Comparison of ENCODE assay signal across 8 mouse cellular contexts in the genomic region with DNA sequence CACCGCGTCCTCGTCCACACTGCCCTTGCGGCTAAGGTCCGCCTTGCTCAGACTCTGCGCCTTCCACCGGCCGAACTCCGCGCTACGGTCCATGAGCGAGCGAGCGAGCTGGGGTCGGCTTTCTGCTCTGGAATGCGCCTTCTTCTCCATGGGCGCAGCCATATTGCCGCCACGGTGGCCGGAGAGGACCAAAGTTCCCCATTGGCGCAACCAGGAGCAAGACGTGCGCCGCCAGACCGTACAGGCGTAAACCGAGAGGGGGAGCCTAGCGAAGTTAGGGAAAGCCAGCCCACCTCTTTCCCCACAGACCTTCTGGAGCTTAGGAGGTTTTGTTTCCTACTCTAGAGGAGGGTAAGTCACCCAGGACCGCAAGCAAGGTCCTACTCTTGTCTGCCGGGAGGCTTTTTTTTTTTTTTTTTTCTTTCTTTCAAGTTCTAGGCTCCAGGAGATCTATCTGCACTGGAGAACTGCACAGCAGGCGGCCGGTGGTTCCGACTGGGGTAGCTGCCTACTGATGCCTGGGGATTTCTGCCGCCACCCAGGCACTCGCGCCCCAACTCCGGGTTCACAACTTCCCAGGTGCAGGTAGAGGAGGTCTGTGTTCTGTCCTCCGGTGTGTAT. TPM values are rescaled to one million over a fixed set of nuclear protein-coding genes. Genes with fewer than 3 reads are reported as not detected.
DNase-seq lines count a peak whose midpoint lies in the region; ATAC-seq and TF ChIP-seq lines count a peak whose summit lies in the region.

A gene (minus strand): TSS at position 171 of the 621 bp plus-strand sequence.

- under 1% methylated on average over 38 of the region's 38 CpGs for WGBS in forebrain, embryonic 11.5 days
- WGBS in heart, embryonic 16.5 days, result under 1% methylated on average over 37 of the region's 38 CpGs
- WGBS in liver, embryonic 15.5 days (ENCODE audit: insufficient replicate concordance), result under 1% methylated on average over 38 of the region's 38 CpGs
- under 1% methylated on average over 38 of the region's 38 CpGs for WGBS in neural tube, embryonic 12.5 days

- peak; percentile 85 for TF ChIP-seq POLR2A in CH12.LX (IDR thresholded peaks at IDR 0.05; ENCODE audit: low read depth, low read length)

- H3K27ac ChIP-seq in CH12.LX (ENCODE audit: insufficient read depth, low read depth), result peak within 1 kb of the TSS; percentile 89
- H3K27ac ChIP-seq in forebrain, embryonic 11.5 days (ENCODE audit: low read depth, low read length), result peak within 1 kb of the TSS; percentile 91
- peak within 1 kb of the TSS; percentile 95 for H3K27ac ChIP-seq in heart, embryonic 16.5 days (ENCODE audit: low read length)
- H3K27ac ChIP-seq in liver, embryonic 15.5 days (replicated peaks), result peak within 1 kb of the TSS; percentile 76
- H3K27ac ChIP-seq in neural tube, embryonic 12.5 days, result peak within 1 kb of the TSS; percentile 73

- H3K9me3 ChIP-seq in CH12.LX (replicated peaks; ENCODE audit: low read length), result no peaks in the 10 kb centered on the region
- no peaks in the 10 kb centered on the region for H3K9me3 ChIP-seq in forebrain, embryonic 11.5 days (ENCODE audit: control insufficient read depth, low read length)
- no peaks in the 10 kb centered on the region for H3K9me3 ChIP-seq in heart, embryonic 16.5 days (replicated peaks; ENCODE audit: control insufficient read depth, low read length)
- no peaks in the 10 kb centered on the region for H3K9me3 ChIP-seq in liver, embryonic 15.5 days (replicated peaks)
- no peaks in the 10 kb centered on the region for H3K9me3 ChIP-seq in neural tube, embryonic 12.5 days

- TF ChIP-seq CTCF in CH12.LX (conservative IDR thresholded peaks at IDR 0.05 in 1 of 2, IDR thresholded peaks at IDR 0.05 in 1 of 2; ENCODE audit: low read depth in 2 of 2, low read length in 2 of 2), result peak in 1 of 2 experiments; percentile 70; a peak in 2 of 4 replicates

- no peaks in the 10 kb centered on the region for H3K79me2 ChIP-seq in CH12.LX (replicated peaks; ENCODE audit: control insufficient read depth, extremely low read depth, insufficient read depth, poor library complexity, severe bottlenecking)

- peak; percentile 96 for ATAC-seq in forebrain, embryonic 11.5 days (replicated peaks; ENCODE audit: low FRiP score)
- peak; percentile 97 for ATAC-seq in heart, embryonic 16.5 days (replicated peaks; ENCODE audit: extremely low read depth, insufficient read depth, low FRiP score)
- peak; percentile 95 for ATAC-seq in liver, embryonic 15.5 days (ENCODE audit: insufficient read depth)
- peak; percentile 97 for ATAC-seq in neural tube, embryonic 12.5 days (ENCODE audit: low FRiP score, low read depth)

- dilution Hi-C loops in CH12.LX (cut with MboI; ENCODE audit: extremely low pct_ligation_motif_present, extremely low pct_unique_long_range_greater_than_20kb, low sequenced_read_pairs), result no loop called here

- peaks cover 2 to 19% of the 10 kb centered on the region in 2 experiments; a peak in 3 of 4 replicates for H3K4me1 ChIP-seq in CH12.LX (ENCODE audit: control insufficient read depth in 1 of 2, insufficient read depth in 2 of 2)
- H3K4me1 ChIP-seq in forebrain, embryonic 11.5 days (replicated peaks; ENCODE audit: control insufficient read depth, insufficient read depth, low read length), result no peaks in the 10 kb centered on the region
- H3K4me1 ChIP-seq in heart, embryonic 16.5 days (ENCODE audit: control insufficient read depth, insufficient read depth, low read length), result peaks cover 9% of the 10 kb centered on the region; the same call in 1 of the 2 replicates
- H3K4me1 ChIP-seq in liver, embryonic 15.5 days (replicated peaks), result peaks cover 7% of the 10 kb centered on the region
- H3K4me1 ChIP-seq in neural tube, embryonic 12.5 days, result peaks cover 3% of the 10 kb centered on the region

- H3K4me2 ChIP-seq in CH12.LX (ENCODE audit: insufficient read depth, low read depth, poor library complexity, severe bottlenecking), result peak within 1 kb of the TSS; percentile 85
- H3K4me2 ChIP-seq in forebrain, embryonic 11.5 days (ENCODE audit: low read depth, low read length, severe bottlenecking), result peak within 1 kb of the TSS; percentile 74
- peak within 1 kb of the TSS; percentile 84 for H3K4me2 ChIP-seq in heart, embryonic 16.5 days (ENCODE audit: low read depth, low read length)
- H3K4me2 ChIP-seq in liver, embryonic 15.5 days, result peak within 1 kb of the TSS; percentile 75
- peak within 1 kb of the TSS; percentile 68 for H3K4me2 ChIP-seq in neural tube, embryonic 12.5 days (replicated peaks)

- no peak for TF ChIP-seq RAD21 in CH12.LX (IDR thresholded peaks at IDR 0.05; ENCODE audit: low read depth, low read length)

- peak within 1 kb of the TSS; percentile 68 to 95 (median 90) for H3K4me3 ChIP-seq in CH12.LX (replicated peaks in 1 of 3; ENCODE audit: low read depth in 2 of 3, low read length in 2 of 3, poor library complexity in 1 of 3)
- H3K4me3 ChIP-seq in forebrain, embryonic 11.5 days (ENCODE audit: low read depth, low read length), result peak within 1 kb of the TSS; percentile 89
- peak within 1 kb of the TSS; percentile 73 for H3K4me3 ChIP-seq in heart, embryonic 16.5 days (ENCODE audit: low read length)
- peak within 1 kb of the TSS; percentile 82 for H3K4me3 ChIP-seq in liver, embryonic 15.5 days (replicated peaks)
- H3K4me3 ChIP-seq in neural tube, embryonic 12.5 days, result peak within 1 kb of the TSS; percentile 87

- in situ Hi-C loops in CH12.LX (cut with MboI; ENCODE audit: low pct_ligation_motif_present, low pct_unique_long_range_greater_than_20kb, low sequenced_read_pairs), result no loop called here

- H3K36me3 ChIP-seq in CH12.LX (replicated peaks in 1 of 2; ENCODE audit: control insufficient read depth in 1 of 2, insufficient read depth in 1 of 2, low read length in 1 of 2), result peaks cover 18 to 33% of the 10 kb centered on the region in 2 experiments
- peaks cover 2% of the 10 kb centered on the region; the same call in 1 of the 2 replicates for H3K36me3 ChIP-seq in forebrain, embryonic 11.5 days (ENCODE audit: control insufficient read depth, insufficient read depth, low read length)
- H3K36me3 ChIP-seq in heart, embryonic 16.5 days (ENCODE audit: control insufficient read depth, insufficient read depth), result peaks cover 17% of the 10 kb centered on the region
- peaks cover 8% of the 10 kb centered on the region for H3K36me3 ChIP-seq in liver, embryonic 15.5 days (replicated peaks)
- peaks cover 18% of the 10 kb centered on the region for H3K36me3 ChIP-seq in neural tube, embryonic 12.5 days

- peak; percentile 98 for DNase-seq in CH12.LX (ENCODE audit: extremely low read depth)
- peak; percentile 86 for DNase-seq in c-Kit-positive CD71-positive TER-119-negative erythroid progenitor cells, embryonic 14.5 days (ENCODE audit: low read depth)
- peak; percentile 97 for DNase-seq in forebrain, embryonic 11.5 days (ENCODE audit: low spot score)
- peak; percentile 98 to 99 for DNase-seq in kidney, postnatal 36 days
- DNase-seq in telencephalon, adult 2 months (ENCODE audit: low read depth, low spot score), result peak; percentile 96

- peak within 1 kb of the TSS; percentile 96 for H3K9ac ChIP-seq in CH12.LX (ENCODE audit: insufficient read depth, low read depth)
- H3K9ac ChIP-seq in forebrain, embryonic 11.5 days (ENCODE audit: low read length), result peak within 1 kb of the TSS; percentile 92
- H3K9ac ChIP-seq in heart, embryonic 16.5 days (ENCODE audit: low read length), result peak within 1 kb of the TSS; percentile 84
- peak within 1 kb of the TSS; percentile 62 for H3K9ac ChIP-seq in liver, embryonic 15.5 days
- peak within 1 kb of the TSS; percentile 82 for H3K9ac ChIP-seq in neural tube, embryonic 12.5 days

- peak; percentile 47; the same call in 1 of the 2 replicates for TF ChIP-seq EP300 in CH12.LX (IDR thresholded peaks at IDR 0.05; ENCODE audit: low read length)

- H3K27me3 ChIP-seq in CH12.LX (replicated peaks), result no peaks in the 10 kb centered on the region
- no peaks in the 10 kb centered on the region for H3K27me3 ChIP-seq in forebrain, embryonic 11.5 days (ENCODE audit: control insufficient read depth, insufficient read depth, low read length)
- no peaks in the 10 kb centered on the region for H3K27me3 ChIP-seq in heart, embryonic 16.5 days (ENCODE audit: control insufficient read depth, insufficient read depth, low read length)
- H3K27me3 ChIP-seq in liver, embryonic 15.5 days, result no peaks in the 10 kb centered on the region
- H3K27me3 ChIP-seq in neural tube, embryonic 12.5 days (replicated peaks), result no peaks in the 10 kb centered on the region

TF ChIP-seq in CH12.LX, 34 proteins besides CTCF, POLR2A, EP300 and RAD21 (continues in another document):
- peak; percentile 93 for TF ChIP-seq HCFC1 (IDR thresholded peaks at IDR 0.05; ENCODE audit: low read depth, low read length)
- peak; percentile 55; the same call in 1 of the 2 replicates for TF ChIP-seq MEF2A (IDR thresholded peaks at IDR 0.05; ENCODE audit: borderline replicate concordance, low read depth, low read length)
- TF ChIP-seq CHD1 (IDR thresholded peaks at IDR 0.05; ENCODE audit: low read depth, low read length), result no peak
- TF ChIP-seq RCOR1 (conservative IDR thresholded peaks at IDR 0.05; ENCODE audit: low read depth, low read length), result no peak
- peak; percentile 89 for TF ChIP-seq ZNF384 (IDR thresholded peaks at IDR 0.05; ENCODE audit: low read depth, low read length)
- TF ChIP-seq ZKSCAN1 (IDR thresholded peaks at IDR 0.05; ENCODE audit: borderline replicate concordance, low read depth, low read length), result no peak
- peak; percentile 79 for TF ChIP-seq MAZ (IDR thresholded peaks at IDR 0.05; ENCODE audit: low read depth, low read length)
- peak; percentile 64; the same call in 1 of the 2 replicates for TF ChIP-seq CHD2 (IDR thresholded peaks at IDR 0.05; ENCODE audit: low read length)
- peak; percentile 69 for TF ChIP-seq MAX (IDR thresholded peaks at IDR 0.05; ENCODE audit: low read length)
- no peak for TF ChIP-seq PAX5 (IDR thresholded peaks at IDR 0.05; ENCODE audit: low read length)
- TF ChIP-seq POLR2AphosphoS2 (IDR thresholded peaks at IDR 0.05; ENCODE audit: low read depth, low read length), result peak; percentile 73
- TF ChIP-seq KAT2A (IDR thresholded peaks at IDR 0.05; ENCODE audit: insufficient replicate concordance, low read length), result peak; percentile 84; the same call in 1 of the 2 replicates
- peak; percentile 44 for TF ChIP-seq ETS1 (conservative IDR thresholded peaks at IDR 0.05; ENCODE audit: low read depth, low read length)
- peak; percentile 81 for TF ChIP-seq ELF1 (IDR thresholded peaks at IDR 0.05; ENCODE audit: low read depth, low read length)
- TF ChIP-seq UBTF (IDR thresholded peaks at IDR 0.05; ENCODE audit: low read depth, low read length), result peak; percentile 79

RNA-seq across cellular contexts. Expression of the gene that starts here (rescaled TPM):
- total RNA-seq in CH12.LX (2012; rRNA removed) (62.5 and 67.7 TPM in 2 replicates), CH12.LX (2014; rRNA removed) (64.2 and 70.4 TPM in 2 replicates)
- 46.8 and 76.6 TPM in 2 replicates for polyA plus RNA-seq in CH12.LX (2012; ENCODE audit: insufficient read length, low read depth)
- 20.5 and 21.5 TPM in 2 replicates for polyA plus RNA-seq in forebrain, embryonic 11.5 days (2014; fragmentation: Nextera tagmentation; extraction: Ambion mirVana)
- 6.8 and 10.3 TPM in 2 replicates for polyA plus RNA-seq in heart, embryonic 16.5 days (2015; fragmentation: Nextera tagmentation; extraction: Ambion mirVana)
- 2.7 and 4.1 TPM in 2 replicates for polyA plus RNA-seq in liver, embryonic 15.5 days (2015; fragmentation: Nextera tagmentation; extraction: Ambion mirVana)
- 15.8 and 17.9 TPM in 2 replicates for polyA plus RNA-seq in neural tube, embryonic 12.5 days (2016; fragmentation: Nextera tagmentation; extraction: Ambion mirVana)

Comparison
In these comparisons a context has a peak if more than half of its experiments do, and no peak if none do; other contexts are left out.
1. Peak in every context shown above with its lines: DNase-seq, ATAC-seq, H3K4me3 ChIP-seq and H3K27ac ChIP-seq.